Mouse (Mus musculus): ENCODE measurements at regions not wholly inside any gene's neighbourhood (a gene's known extent, or its start where the extent isn't known, plus 50 kb on each side); places are given as distances from the start of the nearest gene placed in this dataset.
"Not testable (repeated sequence)": the region's sequence is repeated elsewhere in the genome, so short reads cannot be mapped to it uniquely, and the experiment has no call there.

DNA sequence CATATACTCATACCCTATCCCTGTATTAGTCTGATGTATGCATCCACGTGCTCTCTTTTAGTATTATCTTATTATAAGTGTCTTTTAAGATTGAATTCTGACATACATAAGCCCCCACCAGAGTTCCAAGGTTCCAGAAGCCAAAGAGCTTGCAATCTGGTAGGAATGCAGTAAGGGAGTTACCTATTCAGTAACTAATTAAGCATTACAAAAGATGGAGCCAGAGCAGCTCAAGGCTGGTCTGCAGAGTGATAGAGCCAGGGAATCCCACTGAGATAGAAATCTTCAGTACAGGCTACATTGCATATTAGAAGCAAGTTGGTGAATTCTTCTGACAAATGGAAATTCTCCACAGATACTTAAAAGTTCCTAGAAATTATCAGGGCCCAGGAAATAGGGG, 790.7 kb downstream of the Prdm13 start:
- not testable (repeated sequence) for H3K4me3 ChIP-seq; DNase-seq (ENCODE audit: low spot score in 2 of 2); H3K27ac ChIP-seq

DNA sequence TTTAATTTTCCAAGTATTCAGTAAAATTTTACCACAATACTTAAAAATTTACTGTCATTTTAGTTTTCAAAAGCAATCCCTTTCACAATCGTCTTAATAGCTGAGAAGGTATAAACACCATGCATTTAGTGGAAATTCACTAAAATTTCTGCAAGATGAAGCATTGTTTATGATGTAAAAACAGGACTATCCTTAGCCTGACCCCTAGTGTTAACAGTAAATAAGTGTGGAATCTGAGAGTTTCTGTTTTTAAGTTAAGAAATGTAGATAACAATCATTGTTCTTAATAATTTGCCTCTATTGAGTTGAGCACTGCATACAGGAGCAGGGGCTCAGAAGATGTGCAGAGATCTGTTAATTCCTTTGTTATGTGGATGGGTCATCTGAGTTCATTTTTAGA, 791.9 kb downstream of the Prdm13 start:
- Histone ChIP-seq H3K27ac (no peak overlapping the region), H3K4me3 (no peak overlapping the region)
- no peak for DNase-seq (ENCODE audit: low spot score in 2 of 2)
- TF ChIP-seq CTCF (conservative IDR thresholded peaks at IDR 0.05): peak; percentile 75

DNA sequence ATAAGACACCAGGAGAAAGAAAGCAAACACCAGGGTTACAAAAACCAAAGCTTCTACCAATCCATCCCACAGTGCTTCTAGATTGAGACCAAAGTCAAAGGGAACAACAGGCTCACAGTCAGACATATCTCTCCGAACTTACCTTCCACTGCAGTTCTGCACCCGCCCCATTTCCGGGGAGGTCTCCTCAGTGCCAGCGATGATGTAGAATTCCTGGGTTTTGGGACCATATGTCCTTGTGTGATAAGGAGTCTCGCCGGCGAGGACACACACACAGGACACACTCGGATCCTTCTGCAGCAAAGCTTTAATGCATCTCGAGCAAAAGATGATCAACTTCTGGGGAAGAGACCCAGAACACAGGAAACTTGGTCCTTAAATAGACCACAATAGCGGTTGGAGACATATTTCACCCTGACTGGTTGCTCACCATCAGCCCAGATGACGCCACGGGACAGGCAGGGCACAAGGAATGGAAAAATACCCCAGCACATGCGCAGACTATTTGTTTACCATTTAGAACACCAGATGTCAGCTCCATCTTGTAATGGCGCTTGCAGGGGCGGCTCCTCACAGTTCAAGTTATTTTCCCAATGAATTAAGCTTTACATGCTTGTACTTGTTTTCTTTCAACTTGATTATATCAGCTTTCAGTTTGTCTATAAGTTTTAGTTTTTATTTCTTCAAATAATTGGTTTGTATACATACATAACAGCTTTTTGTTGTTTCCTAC, 824.9 kb downstream of the Prdm13 start:
- Histone ChIP-seq H3K27ac (no peak overlapping the region), H3K4me3 (no peak overlapping the region)
- TF ChIP-seq CTCF (conservative IDR thresholded peaks at IDR 0.05): no peak
- DNase-seq (ENCODE audit: low spot score in 2 of 2): no peak

DNA sequence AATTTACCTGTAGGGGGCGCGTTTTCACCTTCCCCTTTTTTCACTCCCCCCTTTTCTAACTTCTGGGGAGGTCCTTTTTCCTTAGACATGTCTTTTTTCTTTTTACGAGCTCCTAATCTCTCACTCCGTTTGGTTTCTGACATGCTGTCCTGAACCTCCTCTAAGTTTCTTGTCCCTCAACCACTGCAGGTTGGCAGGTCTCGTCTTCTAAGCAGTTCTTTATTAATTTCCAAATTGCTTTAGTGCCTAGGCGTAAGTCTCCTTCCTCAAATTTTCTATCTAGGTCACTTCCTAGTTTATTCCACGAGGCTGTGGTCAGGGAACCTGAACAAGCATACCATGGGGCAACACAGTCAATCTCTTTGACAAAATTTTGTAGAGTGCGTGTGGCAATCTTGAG, 825.7 kb downstream of the Prdm13 start:
- not testable (repeated sequence) for DNase-seq (ENCODE audit: low spot score in 2 of 2); H3K4me3 ChIP-seq; H3K27ac ChIP-seq

DNA sequence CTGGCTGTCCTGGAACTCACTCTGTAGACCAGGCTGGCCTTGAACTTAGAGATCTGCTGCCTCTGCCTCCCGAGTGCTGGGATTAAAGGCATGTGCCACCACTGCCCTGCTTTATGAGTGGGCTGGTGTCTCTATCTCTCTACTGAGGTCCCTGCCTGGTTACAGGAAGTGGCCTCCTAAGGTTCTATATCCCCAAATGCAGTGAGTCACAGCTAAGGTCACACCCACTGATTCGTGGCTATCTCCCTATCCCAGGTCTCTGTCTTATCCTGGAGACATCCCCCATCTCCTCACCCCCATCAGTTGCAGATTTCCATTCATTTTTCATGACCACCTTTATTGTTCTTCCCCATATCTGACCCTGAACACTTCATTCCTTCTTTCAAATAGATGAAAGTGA, 837.3 kb downstream of the Prdm13 start:
- no peak overlapping the region for H3K27ac ChIP-seq
- no peak for TF ChIP-seq CTCF (conservative IDR thresholded peaks at IDR 0.05)
- H3K4me3 ChIP-seq: no peak overlapping the region
- no peak for DNase-seq (ENCODE audit: low spot score in 2 of 2)

DNA sequence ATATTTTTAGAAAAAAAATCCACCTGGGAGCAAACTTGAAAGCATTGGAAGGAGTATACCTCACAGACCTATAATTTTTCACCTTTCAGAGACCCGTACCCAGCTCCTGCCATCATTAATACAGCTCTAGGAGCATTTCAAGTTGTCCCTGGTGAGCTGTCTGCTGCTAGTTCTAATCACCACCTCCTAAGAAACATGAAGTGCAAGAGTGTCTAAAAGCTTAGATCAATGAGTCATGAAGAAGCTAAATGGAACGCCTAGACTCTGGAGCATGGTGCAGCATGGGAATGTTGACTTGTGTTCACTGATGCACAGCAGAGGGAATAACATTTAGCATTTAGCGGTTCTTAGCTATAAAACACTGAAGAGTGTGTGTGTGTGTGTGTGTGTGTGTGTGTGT, 841.2 kb downstream of the Prdm13 start:
- Histone ChIP-seq H3K27ac (no peak overlapping the region), H3K4me3 (no peak overlapping the region)
- no peak for TF ChIP-seq CTCF (conservative IDR thresholded peaks at IDR 0.05)
- DNase-seq (ENCODE audit: low spot score in 2 of 2): no peak

All from layer of hippocampus, adult 2 months (tissue).